Mouse (Mus musculus) bone marrow, adult 2 months (tissue): Measurements from ENCODE around the gene Txndc2.

Experiments
- CTCF ChIP-seq: fragments of 200-500 bp; IDR thresholded peaks from 2 replicates; pipeline ENCODE4 v1.5.1; 2011; ENCODE audit warnings: low read length, control low read depth; ENCODE audit not compliant: control insufficient read depth, insufficient read depth
- POLR2A ChIP-seq: fragments of 200-500 bp; IDR thresholded peaks from 2 replicates; pipeline ENCODE4 v1.6.1; 2011; ENCODE audit warnings: low read depth, mild to moderate bottlenecking, control low read depth, low read length, borderline replicate concordance; ENCODE audit not compliant: control insufficient read depth

DNA sequence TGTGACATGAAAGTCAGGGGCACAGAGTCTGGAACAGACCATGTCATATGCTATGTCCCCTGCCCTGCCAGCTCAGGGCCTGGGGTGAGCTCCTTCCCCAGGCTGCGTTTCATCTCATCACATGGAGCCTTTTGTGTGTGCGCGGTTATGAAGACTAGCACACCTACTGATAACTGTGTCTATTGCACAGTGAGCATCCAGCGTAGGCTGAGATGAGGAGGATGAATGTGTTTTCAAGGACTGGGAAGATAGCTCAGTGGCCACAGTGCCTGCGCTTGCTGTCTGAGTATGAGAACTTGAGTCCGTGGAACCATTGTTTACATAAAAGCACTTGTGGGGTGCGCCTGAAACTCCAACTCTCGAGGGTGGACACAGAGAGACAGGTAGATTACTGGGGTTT lies 34.6 kb upstream of the Txndc2 start:
- TF ChIP-seq CTCF (no peak), POLR2A (no peak)
